Mouse (Mus musculus): ENCODE results near the gene Sept14. TPM values are rescaled to one million over a fixed set of nuclear protein-coding genes. Genes with fewer than 3 reads are reported as not detected.

Sept14 gene
- not detected in 2 replicates for polyA plus RNA-seq (2016; fragmentation: Nextera tagmentation; extraction: Ambion mirVana)

- no peaks in the 10 kb centered on the region for H3K9me3 ChIP-seq
- no peaks in the 10 kb centered on the region for H3K4me1 ChIP-seq
- H3K27ac ChIP-seq: no peak within 1 kb of the TSS
- 82% methylated on average over 2 of the region's 2 CpGs for WGBS
- H3K27me3 ChIP-seq: 0 out of 2 replicates have a peak, but pooled peaks cover 15% of the 10 kb centered on the region
- no peak within 1 kb of the TSS for H3K4me2 ChIP-seq
- ATAC-seq (ENCODE audit: low FRiP score): no peak
- H3K9ac ChIP-seq: no peak within 1 kb of the TSS
- no peak within 1 kb of the TSS for H3K4me3 ChIP-seq (replicated peaks)
- H3K36me3 ChIP-seq (replicated peaks): no peaks in the 10 kb centered on the region
Measured at GRCm38 (mm10) chr5:129708412-129708811, at the start of gene Sept14. TSS of gene Sept14 (minus strand) at chr5:129708512.

GRCm38 (mm10) chr5:129756886-129757285 lies 48.6 kb upstream of the Sept14 start:
- peaks cover 20% of the 10 kb centered on the region for H3K36me3 ChIP-seq (replicated peaks)
- 95% methylated on average over 20 of the region's 20 CpGs for WGBS
- ATAC-seq (ENCODE audit: low FRiP score): no peak

GRCm38 (mm10) chr5:129744050-129744449 lies 35.7 kb upstream of the Sept14 start:
- Histone ChIP-seq H3K4me1 (no peaks in the 10 kb centered on the region), H3K4me2 (no peak overlapping the region), H3K27ac (no peak overlapping the region), H3K4me3 (replicated peaks) (no peak overlapping the region), H3K9me3 (no peaks in the 10 kb centered on the region), H3K9ac (no peak overlapping the region), H3K27me3 (no peaks in the 10 kb centered on the region), H3K36me3 (replicated peaks) (peaks cover 52% of the 10 kb centered on the region)
- 79% methylated on average over 6 of the region's 6 CpGs for WGBS
- ATAC-seq (ENCODE audit: low FRiP score): no peak

More at GRCm38 (mm10) chr5:129756886-129757285, 48.6 kb upstream of the Sept14 start:
- H3K4me2 ChIP-seq: no peak overlapping the region
- H3K27me3 ChIP-seq: no peaks in the 10 kb centered on the region
- H3K4me3 ChIP-seq (replicated peaks): no peak overlapping the region
- no peak overlapping the region for H3K9ac ChIP-seq
- H3K4me1 ChIP-seq: peaks cover 6% of the 10 kb centered on the region
- H3K9me3 ChIP-seq: no peaks in the 10 kb centered on the region
- H3K27ac ChIP-seq: no peak overlapping the region

GRCm38 (mm10) chr5:129742903-129743488 lies 34.7 kb upstream of the Sept14 start:
- H3K4me1 ChIP-seq: no peaks in the 10 kb centered on the region
- H3K36me3 ChIP-seq (replicated peaks): peaks cover 47% of the 10 kb centered on the region
- no peak overlapping the region for H3K4me3 ChIP-seq (replicated peaks)
- no peak for ATAC-seq (ENCODE audit: low FRiP score)
- H3K27me3 ChIP-seq: no peaks in the 10 kb centered on the region
- H3K4me2 ChIP-seq: no peak overlapping the region
- H3K9me3 ChIP-seq: no peaks in the 10 kb centered on the region
- H3K27ac ChIP-seq: no peak overlapping the region
- H3K9ac ChIP-seq: no peak overlapping the region
- 92% methylated on average over 7 of the region's 7 CpGs for WGBS

GRCm38 (mm10) chr5:129740976-129741375 lies 32.7 kb upstream of the Sept14 start:
- Histone ChIP-seq H3K4me2 (no peak overlapping the region), H3K9ac (no peak overlapping the region), H3K27ac (no peak overlapping the region), H3K36me3 (replicated peaks) (peaks cover 33% of the 10 kb centered on the region), H3K4me3 (replicated peaks) (no peak overlapping the region), H3K4me1 (no peaks in the 10 kb centered on the region), H3K9me3 (no peaks in the 10 kb centered on the region), H3K27me3 (no peaks in the 10 kb centered on the region)
- no peak for ATAC-seq (ENCODE audit: low FRiP score)
- WGBS: 92% methylated on average over 1 of the region's 1 CpGs

DNA sequence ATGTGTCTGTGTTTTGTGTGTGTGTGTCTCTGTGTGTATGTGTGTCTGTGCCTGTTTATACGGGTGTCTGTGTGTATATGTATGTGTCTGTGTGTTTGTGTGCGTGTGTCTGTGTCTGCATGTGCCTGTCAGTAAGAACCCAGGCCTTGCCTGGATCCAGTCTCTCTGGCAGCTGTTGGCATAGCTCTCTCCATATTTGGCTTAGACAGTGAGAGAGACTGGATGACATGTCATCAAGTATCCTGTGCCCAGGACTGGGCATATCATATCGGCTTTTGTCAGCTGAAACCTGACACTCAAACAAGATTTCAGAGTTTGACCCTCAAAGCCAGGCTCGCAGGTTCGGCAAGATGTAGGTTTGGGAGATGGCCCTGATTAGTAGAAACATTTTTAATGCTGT lies 22.7 kb upstream of the Sept14 start:
- Histone ChIP-seq H3K9me3 (no peaks in the 10 kb centered on the region), H3K27me3 (no peaks in the 10 kb centered on the region), H3K27ac (no peak overlapping the region), H3K9ac (no peak overlapping the region), H3K4me1 (peaks cover 21% of the 10 kb centered on the region), H3K4me3 (replicated peaks) (no peak overlapping the region), H3K36me3 (replicated peaks) (0 out of 2 replicates have a peak, but pooled peaks cover 4% of the 10 kb centered on the region), H3K4me2 (no peak overlapping the region)
- WGBS: 83% methylated on average over 5 of the region's 5 CpGs
- no peak for ATAC-seq (ENCODE audit: low FRiP score)

DNA sequence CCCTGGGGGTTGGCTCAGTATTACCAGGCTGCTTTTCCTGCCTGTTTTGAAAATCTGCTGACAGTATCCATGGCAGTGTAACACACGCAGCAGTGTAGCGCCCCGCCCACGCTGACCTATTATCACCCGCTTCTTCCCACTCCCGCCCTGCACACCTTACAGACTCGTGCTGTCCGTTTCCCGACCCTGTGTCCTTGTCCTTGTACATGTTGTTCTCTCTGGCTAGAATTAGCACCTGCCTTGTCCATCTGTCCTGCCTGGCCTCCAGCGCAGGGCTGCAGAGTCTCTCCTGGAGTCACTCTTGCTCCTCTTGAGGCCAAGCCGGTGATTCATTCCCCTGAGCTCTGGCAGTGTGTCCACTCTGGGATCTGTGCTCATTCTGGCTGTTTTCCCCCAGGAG lies 22.0 kb upstream of the Sept14 start:
- no peak overlapping the region for H3K4me2 ChIP-seq
- 86% methylated on average over 11 of the region's 11 CpGs for WGBS
- no peak for ATAC-seq (ENCODE audit: low FRiP score)
- no peaks in the 10 kb centered on the region for H3K9me3 ChIP-seq
- no peak overlapping the region for H3K4me3 ChIP-seq (replicated peaks)
- no peaks in the 10 kb centered on the region for H3K27me3 ChIP-seq
- H3K36me3 ChIP-seq (replicated peaks): 0 out of 2 replicates have a peak, but pooled peaks cover 4% of the 10 kb centered on the region
- peaks cover 22% of the 10 kb centered on the region for H3K4me1 ChIP-seq
- no peak overlapping the region for H3K9ac ChIP-seq
- H3K27ac ChIP-seq: no peak overlapping the region

DNA sequence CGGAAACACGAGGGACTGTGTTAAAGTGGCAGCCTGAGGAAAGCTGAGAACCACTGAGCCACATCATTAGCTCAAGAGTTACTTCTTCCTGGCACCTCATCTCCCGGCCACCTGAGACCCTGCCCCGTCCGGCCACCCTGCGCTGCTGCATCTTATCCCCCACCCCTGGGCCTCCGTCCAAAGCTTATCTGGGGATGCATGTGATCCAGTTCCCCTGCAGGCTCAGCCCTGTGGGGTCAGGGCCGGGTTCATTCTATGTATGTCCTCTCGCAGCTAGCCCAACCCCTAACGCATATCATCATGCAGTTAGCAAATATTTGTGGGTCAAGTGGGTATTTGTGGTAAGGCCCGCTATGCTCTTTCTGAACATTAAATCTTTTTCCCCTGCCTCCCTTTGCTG lies 21.0 kb upstream of the Sept14 start:
- peaks cover 22% of the 10 kb centered on the region for H3K4me1 ChIP-seq
- ATAC-seq (ENCODE audit: low FRiP score): no peak
- H3K4me2 ChIP-seq: no peak overlapping the region
- H3K9ac ChIP-seq: no peak overlapping the region
- no peaks in the 10 kb centered on the region for H3K27me3 ChIP-seq
- H3K36me3 ChIP-seq (replicated peaks): 0 out of 2 replicates have a peak, but pooled peaks cover 4% of the 10 kb centered on the region
- WGBS: 71% methylated on average over 11 of the region's 11 CpGs
- no peak overlapping the region for H3K4me3 ChIP-seq (replicated peaks)
- H3K27ac ChIP-seq: no peak overlapping the region
- no peaks in the 10 kb centered on the region for H3K9me3 ChIP-seq

DNA sequence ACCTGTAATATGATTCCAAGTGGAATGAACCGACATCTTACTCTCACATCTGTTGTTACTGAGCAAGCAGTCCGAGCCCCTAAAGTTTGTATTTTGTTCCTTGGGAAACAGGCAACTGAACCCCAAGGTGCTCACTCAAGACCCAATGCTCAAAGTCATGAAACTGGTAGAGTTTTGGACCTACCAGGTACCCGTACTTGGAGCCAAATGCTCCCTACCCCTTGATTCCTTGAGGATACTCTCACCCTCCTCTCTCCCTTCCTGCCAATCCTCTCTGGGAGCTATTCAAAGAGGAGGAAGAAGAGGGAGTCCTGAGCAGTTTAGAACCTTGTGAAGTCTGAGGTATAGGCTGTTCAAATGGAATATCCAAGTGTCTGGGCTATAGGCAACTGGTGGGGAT lies 18.5 kb upstream of the Sept14 start:
- Histone ChIP-seq H3K4me2 (peak overlapping the region; percentile 54; the same call in 1 of the 2 replicates), H3K36me3 (replicated peaks) (no peaks in the 10 kb centered on the region), H3K27ac (no peak overlapping the region), H3K9ac (no peak overlapping the region), H3K4me1 (peaks cover 22% of the 10 kb centered on the region), H3K9me3 (no peaks in the 10 kb centered on the region), H3K4me3 (replicated peaks) (no peak overlapping the region), H3K27me3 (no peaks in the 10 kb centered on the region)
- no peak for ATAC-seq (ENCODE audit: low FRiP score)
- WGBS: 90% methylated on average over 3 of the region's 3 CpGs

GRCm38 (mm10) chr5:129725774-129726392 lies 17.6 kb upstream of the Sept14 start:
- Histone ChIP-seq H3K27me3 (no peaks in the 10 kb centered on the region), H3K27ac (no peak overlapping the region), H3K9ac (peak overlapping the region; percentile 89), H3K4me2 (peak overlapping the region; percentile 54), H3K4me1 (peaks cover 22% of the 10 kb centered on the region), H3K9me3 (no peaks in the 10 kb centered on the region), H3K4me3 (replicated peaks) (peak overlapping the region; percentile 89), H3K36me3 (replicated peaks) (no peaks in the 10 kb centered on the region)
- WGBS: 19% methylated on average over 7 of the region's 7 CpGs
- ATAC-seq (ENCODE audit: low FRiP score): no peak

DNA sequence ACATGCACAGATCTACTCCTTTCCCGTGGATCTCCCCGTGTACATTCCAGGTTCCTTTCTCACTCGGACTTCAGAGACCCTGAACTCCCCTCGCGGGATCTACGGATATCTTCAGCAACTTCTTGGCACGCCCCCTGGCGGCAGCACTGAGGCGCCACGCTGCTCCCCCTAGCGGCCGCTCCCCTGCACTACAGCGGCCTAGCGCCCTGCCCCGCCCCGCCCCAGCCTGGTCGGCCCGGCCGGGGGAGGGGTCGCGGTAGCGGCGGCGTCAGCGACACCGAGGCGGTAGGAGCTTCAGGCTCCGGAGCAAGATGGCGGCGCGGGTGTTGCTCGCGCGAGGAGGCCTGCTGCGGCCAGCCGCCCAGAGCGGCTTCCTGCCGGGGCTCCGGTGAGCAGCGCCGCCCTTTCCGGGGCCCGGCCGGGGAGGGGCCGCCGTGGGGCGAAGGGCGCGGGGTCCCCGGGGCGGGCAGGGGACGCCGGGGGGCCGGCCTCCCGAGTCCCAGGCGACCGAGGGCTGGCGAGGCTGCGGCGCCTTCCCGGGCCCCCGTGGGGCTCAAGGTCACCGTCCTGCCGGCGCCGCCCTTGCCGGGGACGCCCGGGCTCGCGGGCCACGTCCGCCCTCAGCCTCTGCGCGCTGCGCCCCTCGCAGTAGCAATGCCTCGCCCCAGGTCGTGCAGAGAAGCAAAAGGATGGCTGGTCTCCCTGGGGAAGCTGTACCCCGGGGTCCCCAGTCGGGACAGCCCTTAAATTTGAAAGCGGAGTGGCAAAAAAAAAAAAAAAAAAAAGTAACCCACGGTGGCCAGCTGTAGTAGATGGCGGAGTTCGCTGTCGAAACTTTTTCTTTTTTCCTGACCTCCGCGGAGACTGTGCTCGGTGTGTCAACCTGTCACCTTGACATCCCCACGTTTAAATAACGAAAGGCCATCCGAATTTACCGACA lies 16.8 kb upstream of the Sept14 start, which contains the start of gene Nipsnap2:
TSS of gene Nipsnap2 (plus strand) at position 230 of the 940 bp plus-strand sequence.
- peaks cover 1% of the 10 kb centered on the region; the same call in 1 of the 2 replicates for H3K36me3 ChIP-seq (replicated peaks)
- peak within 1 kb of the TSS; percentile 89 for H3K4me3 ChIP-seq (replicated peaks)
- H3K4me1 ChIP-seq: peaks cover 17% of the 10 kb centered on the region
- no peaks in the 10 kb centered on the region for H3K27me3 ChIP-seq
- H3K9ac ChIP-seq: peak within 1 kb of the TSS; percentile 89
- WGBS: under 1% methylated on average over 85 of the region's 93 CpGs
- ATAC-seq (ENCODE audit: low FRiP score): peak; percentile 94
- no peaks in the 10 kb centered on the region for H3K9me3 ChIP-seq
- peak within 1 kb of the TSS; percentile 54 for H3K4me2 ChIP-seq
- peak within 1 kb of the TSS; percentile 93 for H3K27ac ChIP-seq

GRCm38 (mm10) chr5:129724268-129724667 lies 16.0 kb upstream of the Sept14 start:
- ATAC-seq (ENCODE audit: low FRiP score): 0 out of 2 replicates have a peak, but pooled peaks have one; percentile 4
- Histone ChIP-seq H3K4me2 (peak overlapping the region; percentile 54; the same call in 1 of the 2 replicates), H3K4me3 (replicated peaks) (peak overlapping the region; percentile 89; the same call in 1 of the 2 replicates), H3K36me3 (replicated peaks) (peaks cover 10% of the 10 kb centered on the region), H3K9ac (no peak overlapping the region), H3K27ac (no peak overlapping the region), H3K27me3 (no peaks in the 10 kb centered on the region), H3K9me3 (no peaks in the 10 kb centered on the region), H3K4me1 (peaks cover 15% of the 10 kb centered on the region)
- 53% methylated on average over 4 of the region's 4 CpGs for WGBS
